Mouse (Mus musculus) cerebellum, adult 2 months (tissue): ENCODE results near the gene Slc1a5. TPM values are rescaled to one million over a fixed set of nuclear protein-coding genes. Genes with fewer than 3 reads are reported as not detected.
A peak's percentile ranks its signal among the peaks of the same experiment; 100 is the strongest.

Source experiments
- DNase-seq, 2 experiments: peaks; one replicate each; pipeline ENCODE4 v3.0.0; 2021
- H3K27ac ChIP-seq: fragments of 200-500 bp; 2 replicates; pipeline ENCODE4 v1.5.1; 2012; ENCODE audit warnings: low read length, control low read depth, inconsistent platforms; ENCODE audit not compliant: insufficient read depth
- H3K27me3 ChIP-seq: fragments of 200-500 bp; 2 replicates; pipeline ENCODE4 v1.6.1; 2012; ENCODE audit warnings: inconsistent platforms, mild to moderate bottlenecking, low read length, moderate library complexity; ENCODE audit not compliant: control insufficient read depth, insufficient read depth
- H3K4me1 ChIP-seq: fragments of 200-500 bp; 2 replicates; pipeline ENCODE4 v1.6.1; 2011; ENCODE audit warnings: low read length; ENCODE audit not compliant: control insufficient read depth, insufficient read depth
- H3K4me3 ChIP-seq: fragments of 200-500 bp; replicated peaks from 2 replicates; pipeline ENCODE3; 2011; ENCODE audit warnings: mild to moderate bottlenecking, low read depth, low read length, control low read depth; ENCODE audit not compliant: insufficient read depth
- CTCF ChIP-seq: fragments of 200-500 bp; IDR thresholded peaks from 2 replicates; pipeline ENCODE4 v1.5.1; 2011; ENCODE audit warnings: low read depth, mild to moderate bottlenecking, control low read depth, low read length, moderate library complexity, borderline replicate concordance; ENCODE audit not compliant: insufficient read depth
- POLR2A ChIP-seq: fragments of 200-500 bp; IDR thresholded peaks from 2 replicates; pipeline ENCODE4 v1.6.1; 2011; ENCODE audit warnings: low read length, control low read depth, borderline replicate concordance; ENCODE audit not compliant: insufficient read depth
- WGBS: fragments of 180-500 bp; shearing (Covaris S2); methylation state at CpG from one replicate; pipeline ENCODE4 v1.1.7; 2018; 5-methylcytosine and 5-hydroxymethylcytosine counted together
- polyA plus RNA-seq: library from polyadenylated mRNA; depleted of rRNA; stranded (reverse); fragments of >200 nt; gene quantifications from 2 replicates; pipeline ENCODE4 v1.2.3, GENCODE M21; 2012

Gene Slc1a5
- polyA plus RNA-seq, 1 experiment = 4.0 TPM

GRCm38 (mm10) chr7:16809739-16810138, 28.6 kb downstream of the Slc1a5 start:
- no peaks in the 10 kb centered on the region for H3K4me1 ChIP-seq
- DNase-seq = peak; percentile 70 to 83
- H3K27ac ChIP-seq = no peak overlapping the region
- 14% methylated on average over 10 of the region's 10 CpGs for WGBS
- H3K4me3 ChIP-seq = no peak overlapping the region
- H3K27me3 ChIP-seq = no peaks in the 10 kb centered on the region
- TF ChIP-seq POLR2A (no peak), CTCF (peak; percentile 86)

DNA sequence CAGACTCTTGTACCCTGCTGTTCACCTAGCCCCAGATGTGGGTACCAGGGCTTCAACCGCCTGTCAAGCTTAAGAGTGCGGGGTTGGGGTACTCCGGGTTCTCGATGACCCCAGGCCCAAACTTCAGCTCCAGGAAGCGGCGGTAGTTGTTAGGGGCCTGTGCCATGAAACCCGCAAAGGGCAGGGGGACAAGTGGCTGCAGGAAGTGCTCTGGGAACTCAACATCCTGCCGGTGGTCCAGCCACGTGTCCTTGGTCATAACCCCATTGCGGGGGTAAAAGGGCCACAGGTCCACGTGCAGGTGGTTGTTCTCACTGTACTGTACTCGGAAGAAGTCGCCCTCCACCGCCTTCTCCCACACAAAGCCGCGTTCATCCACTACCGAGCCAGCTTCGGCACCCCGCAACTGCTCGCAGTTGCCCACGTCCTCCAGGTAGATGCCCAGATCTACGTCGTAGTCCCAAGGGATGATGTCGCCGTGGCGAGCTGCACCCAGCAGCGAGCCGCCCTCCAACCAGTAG, 29.3 kb downstream of the Slc1a5 start:
- no peaks in the 10 kb centered on the region; the same call in 1 of the 2 replicates for H3K4me1 ChIP-seq

GRCm38 (mm10) chr7:16810920-16811648, 29.9 kb downstream of the Slc1a5 start:
- DNase-seq = peak; percentile 56 to 69
- H3K27me3 ChIP-seq = no peaks in the 10 kb centered on the region
- H3K27ac ChIP-seq = peak overlapping the region; percentile 14; the same call in 1 of the 2 replicates
- TF ChIP-seq POLR2A (no peak), CTCF (peak; percentile 11; the same call in 1 of the 2 replicates)
- H3K4me1 ChIP-seq = no peaks in the 10 kb centered on the region; the same call in 1 of the 2 replicates
- peak overlapping the region; percentile 48 for H3K4me3 ChIP-seq
- WGBS = 13% methylated on average over 86 of the region's 90 CpGs

More for the DNA sequence above, 29.3 kb downstream of the Slc1a5 start:
- Histone ChIP-seq H3K27me3 (no peaks in the 10 kb centered on the region), H3K27ac (no peak overlapping the region), H3K4me3 (peak overlapping the region; percentile 48)
- no peak for DNase-seq
- 72% methylated on average over 28 of the region's 28 CpGs for WGBS
- TF ChIP-seq CTCF (no peak), POLR2A (no peak)

GRCm38 (mm10) chr7:16811649-16812070, 30.5 kb downstream of the Slc1a5 start:
- no peak for TF ChIP-seq CTCF
- TF ChIP-seq POLR2A = no peak
- Histone ChIP-seq H3K27ac (no peak overlapping the region), H3K4me1 (no peaks in the 10 kb centered on the region; the same call in 1 of the 2 replicates), H3K27me3 (no peaks in the 10 kb centered on the region), H3K4me3 (peak overlapping the region; percentile 48)
- WGBS = 21% methylated on average over 17 of the region's 17 CpGs
- DNase-seq = no peak

DNA sequence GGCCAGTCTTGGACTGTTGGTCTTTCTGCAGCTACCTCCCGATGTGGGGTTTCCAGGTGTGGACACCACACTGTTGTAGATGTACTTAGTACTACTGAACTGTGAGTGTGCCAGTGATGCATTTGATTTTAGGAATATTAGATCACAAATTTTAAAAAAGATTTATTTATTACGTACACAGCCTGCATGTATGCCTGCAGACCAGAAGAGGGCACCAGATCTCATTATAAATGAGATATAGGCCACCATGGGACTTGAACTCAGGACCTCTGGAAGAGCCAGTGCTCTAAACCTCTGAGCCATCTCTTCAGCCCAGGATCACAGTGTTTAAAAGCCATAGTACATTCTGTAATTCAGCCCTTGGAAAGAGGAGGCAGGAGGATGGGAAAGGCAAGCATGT, 31.4 kb downstream of the Slc1a5 start:
- Histone ChIP-seq H3K4me1 (no peaks in the 10 kb centered on the region; the same call in 1 of the 2 replicates), H3K27ac (no peak overlapping the region), H3K4me3 (no peak overlapping the region), H3K27me3 (no peaks in the 10 kb centered on the region)
- no peak for DNase-seq
- 70% methylated on average over 2 of the region's 2 CpGs for WGBS
- TF ChIP-seq POLR2A = no peak
- no peak for TF ChIP-seq CTCF

DNA sequence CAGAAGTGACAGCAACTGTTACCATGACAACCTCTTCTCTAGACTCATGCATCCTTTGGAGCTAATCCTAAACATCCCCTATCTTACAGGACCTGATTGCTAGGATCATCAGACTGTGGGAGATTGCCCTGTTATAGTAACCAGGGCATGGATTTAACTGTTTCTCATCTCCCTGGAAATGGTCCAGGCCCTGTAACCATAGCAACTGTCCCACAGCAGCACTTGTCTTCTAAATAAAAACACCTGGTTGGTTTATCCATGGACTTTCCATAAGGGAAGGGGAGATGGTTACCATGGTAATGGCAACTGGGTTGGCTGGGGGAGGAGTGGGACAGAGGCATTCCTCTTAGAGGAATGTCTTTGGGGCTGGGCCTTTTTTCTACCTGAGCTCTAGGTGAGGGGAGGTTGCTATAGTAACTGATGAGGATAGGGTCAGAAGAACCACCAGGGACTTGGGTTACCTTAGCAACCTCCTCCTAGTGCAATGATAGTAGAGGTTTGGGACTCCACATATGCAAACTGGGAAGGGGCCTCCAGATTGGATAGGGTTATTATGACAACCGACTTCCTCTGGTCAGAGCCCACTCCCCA, 34.3 kb downstream of the Slc1a5 start, which contains the start of gene Strn4:
TSS of gene Strn4 (plus strand) at position 539 of the 591 bp plus-strand sequence.
- Histone ChIP-seq H3K4me1 (peaks cover 21% of the 10 kb centered on the region), H3K27me3 (no peaks in the 10 kb centered on the region), H3K4me3 (peak within 1 kb of the TSS; percentile 90), H3K27ac (peak within 1 kb of the TSS; percentile 81)
- TF ChIP-seq POLR2A (no peak), CTCF (no peak)
- WGBS = 0% methylated on average over 1 of the region's 1 CpGs
- peak; percentile 23 to 42 for DNase-seq

DNA sequence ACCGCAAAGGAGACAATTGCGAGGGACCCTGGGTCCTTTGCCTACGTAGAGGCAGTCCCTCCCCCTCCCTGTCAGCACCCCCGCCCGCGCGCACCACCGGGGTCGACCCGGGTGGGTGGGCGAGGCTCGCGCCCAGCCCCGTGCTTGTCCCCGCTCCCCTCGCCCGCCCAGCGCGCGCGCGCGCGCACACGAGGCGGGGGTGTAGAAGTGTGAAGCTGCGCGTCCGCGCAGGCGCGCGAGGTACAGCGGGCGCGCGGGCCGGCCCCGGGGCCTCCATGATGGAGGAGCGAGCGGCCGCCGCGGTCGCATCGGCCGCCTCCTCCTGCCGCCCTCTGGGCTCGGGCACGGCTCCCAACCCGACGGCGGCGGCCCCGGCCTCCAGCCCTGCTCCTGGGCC, 34.9 kb downstream of the Slc1a5 start:
- DNase-seq = peak in 1 of 2 experiments; percentile 86
- Histone ChIP-seq H3K27me3 (no peaks in the 10 kb centered on the region), H3K4me3 (peak overlapping the region; percentile 90), H3K27ac (peak overlapping the region; percentile 81), H3K4me1 (peaks cover 24% of the 10 kb centered on the region)
- under 1% methylated on average over 51 of the region's 55 CpGs for WGBS
- TF ChIP-seq POLR2A = peak; percentile 44; the same call in 1 of the 2 replicates
- TF ChIP-seq CTCF = no peak
